Mouse (Mus musculus): ENCODE measurements around the gene Ctbp1.

DNA sequence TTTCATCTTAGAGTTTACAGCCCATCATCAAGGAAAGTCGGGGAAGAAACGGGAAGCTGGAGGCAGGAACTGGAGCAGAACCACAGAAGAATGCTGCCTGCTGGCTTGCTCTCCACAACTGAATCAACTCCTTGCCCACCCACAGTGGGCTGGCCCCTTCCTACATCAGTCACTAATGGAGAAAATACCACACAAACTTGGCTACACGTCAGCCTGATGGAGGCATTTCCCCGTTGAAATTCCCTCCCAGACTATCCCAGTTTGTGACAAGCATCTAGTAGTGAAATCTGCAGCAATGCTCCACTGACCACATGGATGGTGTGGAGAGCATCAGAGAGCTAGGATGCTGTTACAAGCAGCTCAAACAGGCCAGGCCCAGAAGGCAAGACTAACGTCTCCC, 42.0 kb downstream of the Ctbp1 start:
- no peak for TF ChIP-seq CTCF (IDR thresholded peaks at IDR 0.05)
- no peak for TF ChIP-seq EP300 (IDR thresholded peaks at IDR 0.05)

Data from lung, postnatal 0 days (tissue).